Mouse (Mus musculus): ENCODE measurements around the gene Ang5. TPM values are rescaled to one million over a fixed set of nuclear protein-coding genes. Genes with fewer than 3 reads are reported as not detected.

Ang5 gene
- polyA plus RNA-seq, 1 experiment: not detected

Other genes with a start within 250 kb of the Ang5 start
- not detected in 2 replicates for gene Gm16506, start 229.6 kb upstream of the Ang5 start, polyA plus RNA-seq (2012; rRNA removed)
- gene Gm6526, start 209.2 kb upstream of the Ang5 start, polyA plus RNA-seq (2012; rRNA removed): not detected in 2 replicates
- gene Gm8180, start 172.3 kb upstream of the Ang5 start, polyA plus RNA-seq (2012; rRNA removed): not detected in 2 replicates
- gene Ear1, start 81.6 kb upstream of the Ang5 start, polyA plus RNA-seq (2012; rRNA removed): not detected in 2 replicates
- not detected in 2 replicates for gene Ear10, start 33.5 kb upstream of the Ang5 start, polyA plus RNA-seq (2012; rRNA removed)
- gene Gm8113, start 31.7 kb upstream of the Ang5 start, polyA plus RNA-seq (2012; rRNA removed): 0.26 and 0.36 TPM in 2 replicates
- gene Ang6, start 45.2 kb downstream of the Ang5 start, polyA plus RNA-seq (2012; rRNA removed): not detected in 2 replicates
- gene Ear2, start 145.6 kb downstream of the Ang5 start, polyA plus RNA-seq (2012; rRNA removed): 2.0 and 3.8 TPM in 2 replicates
- not detected in 2 replicates for gene Gm3327, start 166.8 kb downstream of the Ang5 start, polyA plus RNA-seq (2012; rRNA removed)
- not detected in 2 replicates for gene Gm8212, start 240.6 kb downstream of the Ang5 start, polyA plus RNA-seq (2012; rRNA removed)

All from large intestine, adult 2 months (tissue).